Comparison of ENCODE assay signal across 14 mouse cellular contexts in genomic region chr2:20072377-20072776, GRCm38 (mm10).
"Had no signal": no experiment of that assay in that cellular context is flagged by ENCODE, and none has a peak within 500 bp of the region (broad histone marks: within the 10 kb centered on the region; RNA-seq: fewer than 3 reads in every experiment).

No protein-coding gene starts in this region.

- H3K4me3 ChIP-seq: intestine, embryonic 15.5 days; layer of hippocampus, adult 2 months; limb, embryonic 13.5 days; midbrain, embryonic 13.5 days; neural tube, embryonic 12.5 days had no signal

- H3K27me3 ChIP-seq: intestine, embryonic 15.5 days; limb, embryonic 13.5 days; midbrain, embryonic 13.5 days; neural tube, embryonic 12.5 days had no signal

- H3K9ac ChIP-seq: intestine, embryonic 15.5 days; limb, embryonic 13.5 days; liver, embryonic 14.5 days; midbrain, embryonic 13.5 days; neural tube, embryonic 12.5 days had no signal

- H3K27ac ChIP-seq: intestine, embryonic 15.5 days; layer of hippocampus, adult 2 months; limb, embryonic 13.5 days; liver, embryonic 14.5 days; midbrain, embryonic 13.5 days; neural tube, embryonic 12.5 days had no signal

- H3K9me3 ChIP-seq: intestine, embryonic 15.5 days; limb, embryonic 13.5 days; midbrain, embryonic 13.5 days; neural tube, embryonic 12.5 days had no signal

- H3K4me2 ChIP-seq: intestine, embryonic 15.5 days; limb, embryonic 13.5 days; midbrain, embryonic 13.5 days; neural tube, embryonic 12.5 days had no signal

- H3K4me1 ChIP-seq: intestine, embryonic 15.5 days; limb, embryonic 13.5 days; midbrain, embryonic 13.5 days; neural tube, embryonic 12.5 days had no signal

- ATAC-seq: intestine, embryonic 15.5 days; midbrain, embryonic 13.5 days had no signal

- DNase-seq: kidney, adult 18-20 months; kidney, postnatal 10 days; kidney, postnatal 4 days; left cerebral cortex, postnatal 4 days; lung, adult 2 months; right cerebral cortex, adult 18-20 months; right cerebral cortex, postnatal 25 days; thymus, postnatal 4 days had no signal

- H3K36me3 ChIP-seq: intestine, embryonic 15.5 days; limb, embryonic 13.5 days; midbrain, embryonic 13.5 days; neural tube, embryonic 12.5 days had no signal
